Mouse (Mus musculus) heart, adult 8-10 months (tissue): ENCODE data around the gene Timm8a2. TPM values are rescaled to one million over a fixed set of nuclear protein-coding genes. Genes with fewer than 3 reads are reported as not detected.

Experiments used
- DNase-seq: peaks from one replicate; pipeline ENCODE4 v3.0.0; 2022; ENCODE audit warnings: low spot score
- total RNA-seq, 4 experiments: library from RNA; stranded (reverse); gene quantifications; 2 replicates each; pipeline ENCODE4 v1.2.4; 2022

Timm8a2 gene
- total RNA-seq: not detected

GRCm38 (mm10) chr14:122034451-122034850 lies at the start of gene Timm8a2:
Gene Timm8a2 (plus strand): TSS chr14:122034674.
- no peak for DNase-seq

- DNase-seq: no peak
Measured at GRCm38 (mm10) chr14:121985477-121985876, 49.0 kb upstream of the Timm8a2 start.

- no peak for DNase-seq
Measured at GRCm38 (mm10) chr14:121986028-121986427, 48.4 kb upstream of the Timm8a2 start.

- no peak for DNase-seq
Measured at GRCm38 (mm10) chr14:121987287-121987686, 47.2 kb upstream of the Timm8a2 start.

- DNase-seq: no peak
Measured at GRCm38 (mm10) chr14:121987691-121988090, 46.8 kb upstream of the Timm8a2 start.

GRCm38 (mm10) chr14:121989331-121989730 lies 45.1 kb upstream of the Timm8a2 start:
- no peak for DNase-seq

GRCm38 (mm10) chr14:121989869-121990268 lies 44.6 kb upstream of the Timm8a2 start:
- no peak for DNase-seq

GRCm38 (mm10) chr14:121990897-121991296 lies 43.6 kb upstream of the Timm8a2 start:
- DNase-seq: no peak

GRCm38 (mm10) chr14:121991921-121992320 lies 42.6 kb upstream of the Timm8a2 start:
- DNase-seq: no peak

- DNase-seq: no peak
Measured at GRCm38 (mm10) chr14:121992395-121993280, 41.8 kb upstream of the Timm8a2 start.

GRCm38 (mm10) chr14:121993616-121994015 lies 40.9 kb upstream of the Timm8a2 start:
- DNase-seq: no peak

GRCm38 (mm10) chr14:121994171-121994700 lies 40.2 kb upstream of the Timm8a2 start:
- DNase-seq: no peak

GRCm38 (mm10) chr14:121994846-121995556 lies 39.5 kb upstream of the Timm8a2 start:
- no peak for DNase-seq

GRCm38 (mm10) chr14:121995557-121995870 lies 39.0 kb upstream of the Timm8a2 start:
- no peak for DNase-seq

GRCm38 (mm10) chr14:121996786-121997185 lies 37.7 kb upstream of the Timm8a2 start:
- DNase-seq: peak; percentile 78

- DNase-seq: no peak
Measured at GRCm38 (mm10) chr14:121999455-121999854, 35.0 kb upstream of the Timm8a2 start.

- DNase-seq: no peak
Measured at GRCm38 (mm10) chr14:122000346-122001105, 33.9 kb upstream of the Timm8a2 start.

- no peak for DNase-seq
Measured at GRCm38 (mm10) chr14:122002224-122002623, 32.2 kb upstream of the Timm8a2 start.

- no peak for DNase-seq
Measured at GRCm38 (mm10) chr14:122003812-122004211, 30.7 kb upstream of the Timm8a2 start.

GRCm38 (mm10) chr14:122008261-122008660 lies 26.2 kb upstream of the Timm8a2 start:
- no peak for DNase-seq

- peak; percentile 24 for DNase-seq
Measured at GRCm38 (mm10) chr14:122009502-122009901, 25.0 kb upstream of the Timm8a2 start.

GRCm38 (mm10) chr14:122010301-122010700 lies 24.2 kb upstream of the Timm8a2 start:
- DNase-seq: peak; percentile 52
